Mouse (Mus musculus) NIH3T3 (cell line): Measurements from ENCODE around the gene Mog.
A peak's percentile ranks its signal among the peaks of the same experiment; 100 is the strongest.

Experiments
- DNase-seq: peaks from one replicate; pipeline ENCODE4 v3.0.0-alpha.2; 2012; ENCODE audit warnings: low read depth

The Mog gene

GRCm38 (mm10) chr17:37045611-37046311 lies 22.6 kb upstream of the Mog start, which contains the start of gene Gabbr1:
Gene Gabbr1, plus strand, starts transcription at chr17:37045966.
- peak; percentile 95 for DNase-seq

- DNase-seq, result peak; percentile 18
These were observed 21.6 kb upstream of the Mog start for GRCm38 (mm10) chr17:37044651-37045244.

GRCm38 (mm10) chr17:37039127-37039894 lies 16.1 kb upstream of the Mog start:
- DNase-seq, result peak; percentile 37

- DNase-seq, result no peak
These were observed 6.0 kb upstream of the Mog start for GRCm38 (mm10) chr17:37029162-37029561.

GRCm38 (mm10) chr17:37028683-37029120 lies 5.5 kb upstream of the Mog start:
- DNase-seq, result peak; percentile 97

GRCm38 (mm10) chr17:37028212-37028611 lies 5.0 kb upstream of the Mog start:
- DNase-seq, result no peak

- no peak for DNase-seq
These were observed 4.3 kb upstream of the Mog start for GRCm38 (mm10) chr17:37027486-37027885.

GRCm38 (mm10) chr17:37026425-37026824 lies 3.2 kb upstream of the Mog start:
- no peak for DNase-seq

- peak; percentile 50 for DNase-seq
These were observed 4.0 kb downstream of the Mog start for GRCm38 (mm10) chr17:37019242-37019641.

GRCm38 (mm10) chr17:37018328-37018727 lies 4.9 kb downstream of the Mog start:
- no peak for DNase-seq

- DNase-seq, result no peak
These were observed 6.9 kb downstream of the Mog start for GRCm38 (mm10) chr17:37016333-37016732.

- no peak for DNase-seq
These were observed 11.1 kb downstream of the Mog start for GRCm38 (mm10) chr17:37012141-37012540.

- DNase-seq, result no peak
These were observed 11.5 kb downstream of the Mog start for GRCm38 (mm10) chr17:37011719-37012118.

GRCm38 (mm10) chr17:37009460-37010042 lies 13.6 kb downstream of the Mog start:
- DNase-seq, result no peak

GRCm38 (mm10) chr17:37008161-37008560 lies 15.0 kb downstream of the Mog start:
- DNase-seq, result no peak

GRCm38 (mm10) chr17:37003366-37003765 lies 19.8 kb downstream of the Mog start:
- no peak for DNase-seq

GRCm38 (mm10) chr17:37002364-37003330 lies 20.6 kb downstream of the Mog start:
- peak; percentile 89 for DNase-seq

- DNase-seq, result no peak
These were observed 22.3 kb downstream of the Mog start, which contains the start of gene Zfp57 for GRCm38 (mm10) chr17:37000863-37001262. Gene Zfp57, plus strand, starts transcription at chr17:37001163.

- no peak for DNase-seq
These were observed 24.7 kb downstream of the Mog start for GRCm38 (mm10) chr17:36998477-36998876.

GRCm38 (mm10) chr17:36997033-36997735 lies 26.0 kb downstream of the Mog start:
- peak; percentile 94 for DNase-seq

- no peak for DNase-seq
These were observed 27.8 kb downstream of the Mog start for GRCm38 (mm10) chr17:36995448-36995847.
